Mouse (Mus musculus): Measurements from ENCODE around the gene Map3k20. TPM values are rescaled to one million over a fixed set of nuclear protein-coding genes. Genes with fewer than 3 reads are reported as not detected.

The Map3k20 gene
- polyA plus RNA-seq, 1 experiment from 2014 or later = 9.7 TPM

DNA sequence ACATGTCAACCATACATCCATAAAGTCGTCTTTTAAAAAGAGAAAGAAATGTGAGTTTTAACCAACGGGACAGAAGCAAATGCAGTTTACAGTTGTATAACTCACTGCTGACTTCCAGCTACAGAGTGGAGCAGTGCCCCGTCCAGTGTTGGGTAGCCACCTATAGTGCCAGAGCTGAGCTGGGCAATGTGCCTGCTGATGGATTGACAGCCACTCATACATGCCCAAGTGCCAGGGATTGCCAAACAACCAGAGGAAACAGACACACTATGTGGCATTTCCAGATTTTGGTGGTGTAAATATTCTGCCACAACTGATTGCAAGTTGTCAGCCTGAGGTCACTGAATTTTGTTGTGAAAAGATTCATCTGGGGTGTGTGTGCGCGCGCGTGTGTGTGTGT is 139.2 kb downstream of the Map3k20 start:
- no peaks in the 10 kb centered on the region for H3K27me3 ChIP-seq
- no peak for ATAC-seq (ENCODE audit: insufficient number of reproducible peaks, insufficient read depth, low FRiP score, low TSS enrichment, low read depth)

DNA sequence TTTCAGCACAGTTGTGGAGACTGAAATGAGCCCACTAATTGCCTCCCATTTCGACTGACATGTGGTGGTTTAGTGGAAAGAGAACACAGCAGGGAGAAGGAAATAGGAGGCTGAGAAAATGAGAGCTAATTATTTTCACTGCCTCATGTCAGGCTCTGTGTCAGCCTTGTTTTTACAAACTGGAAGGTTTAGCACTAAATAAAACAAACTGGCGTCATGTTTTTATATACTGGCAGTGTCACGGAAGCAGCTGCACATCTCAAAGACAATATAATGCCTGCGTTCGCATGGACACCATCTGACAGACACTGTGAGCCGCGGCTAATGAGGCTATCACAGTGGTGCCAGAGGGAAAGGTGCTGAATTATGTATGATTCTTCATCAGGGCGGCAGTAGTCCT is 141.3 kb downstream of the Map3k20 start:
- Histone ChIP-seq H3K9me3 (no peaks in the 10 kb centered on the region), H3K27me3 (no peaks in the 10 kb centered on the region), H3K36me3 (no peaks in the 10 kb centered on the region), H3K4me1 (replicated peaks) (peaks cover 16% of the 10 kb centered on the region), H3K4me3 (replicated peaks) (no peak overlapping the region), H3K27ac (no peak overlapping the region), H3K9ac (replicated peaks) (no peak overlapping the region), H3K4me2 (peak overlapping the region; percentile 3; the same call in 1 of the 2 replicates)
- 12% methylated on average over 8 of the region's 8 CpGs for WGBS
- ATAC-seq (ENCODE audit: insufficient number of reproducible peaks, insufficient read depth, low FRiP score, low TSS enrichment, low read depth) = no peak

More for the DNA sequence above, 139.2 kb downstream of the Map3k20 start:
- Histone ChIP-seq H3K36me3 (no peaks in the 10 kb centered on the region), H3K9me3 (no peaks in the 10 kb centered on the region), H3K4me3 (replicated peaks) (no peak overlapping the region), H3K4me1 (replicated peaks) (peaks cover 16% of the 10 kb centered on the region), H3K27ac (no peak overlapping the region), H3K4me2 (no peak overlapping the region), H3K9ac (replicated peaks) (no peak overlapping the region)
- 86% methylated on average over 7 of the region's 7 CpGs for WGBS

DNA sequence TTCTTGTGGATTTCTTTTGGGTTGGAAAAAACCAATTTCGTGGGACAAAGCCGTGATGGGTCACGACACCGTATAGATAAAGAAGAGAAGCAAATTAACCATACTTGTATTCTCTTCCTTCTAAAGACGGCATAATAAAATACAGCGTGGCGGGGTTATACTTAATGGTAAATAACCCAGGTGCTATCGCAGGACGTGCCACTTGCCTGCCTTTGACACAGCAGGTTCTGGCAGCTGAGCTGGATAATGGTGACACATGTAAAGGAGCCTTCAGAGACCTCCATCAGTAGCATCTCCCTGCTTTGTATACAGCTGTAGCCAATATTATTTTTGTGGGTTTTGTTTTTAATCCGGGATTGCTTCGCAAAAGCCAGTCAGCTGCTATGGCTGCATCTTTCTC is 141.9 kb downstream of the Map3k20 start:
- Histone ChIP-seq H3K27ac (no peak overlapping the region), H3K9me3 (no peaks in the 10 kb centered on the region), H3K27me3 (no peaks in the 10 kb centered on the region), H3K4me2 (no peak overlapping the region), H3K9ac (replicated peaks) (no peak overlapping the region), H3K4me3 (replicated peaks) (no peak overlapping the region), H3K36me3 (no peaks in the 10 kb centered on the region), H3K4me1 (replicated peaks) (peaks cover 16% of the 10 kb centered on the region)
- 46% methylated on average over 11 of the region's 11 CpGs for WGBS
- ATAC-seq (ENCODE audit: insufficient number of reproducible peaks, insufficient read depth, low FRiP score, low TSS enrichment, low read depth) = no peak

- Histone ChIP-seq H3K9me3 (no peaks in the 10 kb centered on the region), H3K9ac (replicated peaks) (no peak overlapping the region), H3K4me2 (no peak overlapping the region), H3K27me3 (no peaks in the 10 kb centered on the region), H3K36me3 (0 out of 2 replicates have a peak, but pooled peaks cover 3% of the 10 kb centered on the region), H3K4me1 (replicated peaks) (no peaks in the 10 kb centered on the region), H3K4me3 (replicated peaks) (no peak overlapping the region), H3K27ac (no peak overlapping the region)
- no peak for ATAC-seq (ENCODE audit: insufficient number of reproducible peaks, insufficient read depth, low FRiP score, low TSS enrichment, low read depth)
- whole genome bisulfite sequencing = 85% methylated on average over 8 of the region's 8 CpGs
These were observed 153.6 kb downstream of the Map3k20 start for GRCm38 (mm10) chr2:72438941-72439533.

- Histone ChIP-seq H3K9me3 (no peaks in the 10 kb centered on the region), H3K4me2 (no peak overlapping the region), H3K36me3 (0 out of 2 replicates have a peak, but pooled peaks cover 3% of the 10 kb centered on the region), H3K9ac (replicated peaks) (no peak overlapping the region), H3K27me3 (no peaks in the 10 kb centered on the region), H3K4me1 (replicated peaks) (no peaks in the 10 kb centered on the region), H3K27ac (no peak overlapping the region), H3K4me3 (replicated peaks) (no peak overlapping the region)
- no peak for ATAC-seq (ENCODE audit: insufficient number of reproducible peaks, insufficient read depth, low FRiP score, low TSS enrichment, low read depth)
- 94% methylated on average over 9 of the region's 9 CpGs for WGBS
These were observed 155.6 kb downstream of the Map3k20 start for GRCm38 (mm10) chr2:72441010-72441409.

DNA sequence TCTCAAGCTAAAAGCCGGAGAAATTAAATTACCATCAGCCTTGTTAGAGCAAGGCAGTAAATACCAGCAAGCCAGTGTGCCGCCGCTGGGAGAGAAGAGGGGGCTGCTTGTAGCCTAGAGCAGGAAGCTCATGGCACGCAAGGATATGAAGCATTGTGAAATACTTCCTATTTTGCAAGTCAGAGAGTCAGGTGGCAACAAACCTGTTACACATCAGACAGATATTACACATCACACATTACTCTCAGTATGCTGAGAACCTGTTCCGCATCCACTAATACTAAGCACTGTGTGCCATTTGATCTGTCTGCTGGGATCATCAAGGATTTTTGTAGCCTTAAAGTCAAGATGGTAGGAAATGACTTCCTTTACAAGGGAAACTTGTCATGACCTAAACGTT is 157.4 kb downstream of the Map3k20 start:
- Histone ChIP-seq H3K27me3 (no peaks in the 10 kb centered on the region), H3K9ac (replicated peaks) (no peak overlapping the region), H3K27ac (no peak overlapping the region), H3K4me2 (no peak overlapping the region), H3K4me3 (replicated peaks) (no peak overlapping the region), H3K4me1 (replicated peaks) (no peaks in the 10 kb centered on the region), H3K36me3 (0 out of 2 replicates have a peak, but pooled peaks cover 3% of the 10 kb centered on the region), H3K9me3 (no peaks in the 10 kb centered on the region)
- WGBS = 66% methylated on average over 6 of the region's 6 CpGs
- no peak for ATAC-seq (ENCODE audit: insufficient number of reproducible peaks, insufficient read depth, low FRiP score, low TSS enrichment, low read depth)

DNA sequence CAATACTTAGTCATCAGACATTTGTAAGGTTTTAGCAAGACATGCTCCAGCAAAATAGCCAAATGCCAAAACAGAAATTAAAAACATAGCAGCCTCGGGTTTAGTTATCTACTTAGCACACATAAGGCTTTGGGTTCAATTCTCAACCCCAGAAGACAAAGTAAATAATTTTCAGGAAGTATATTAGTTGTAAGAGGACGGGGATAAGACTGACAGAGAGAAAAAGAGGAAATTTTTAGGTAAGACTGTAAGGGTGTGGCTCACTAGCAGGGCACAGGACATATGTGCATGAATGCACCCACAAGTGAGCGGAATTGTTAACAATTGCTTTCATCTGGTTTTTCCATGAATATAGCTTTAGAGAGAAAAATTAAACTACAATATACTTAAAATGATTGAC is 158.5 kb downstream of the Map3k20 start:
- Histone ChIP-seq H3K27ac (no peak overlapping the region), H3K9me3 (no peaks in the 10 kb centered on the region), H3K36me3 (no peaks in the 10 kb centered on the region), H3K9ac (replicated peaks) (no peak overlapping the region), H3K4me3 (replicated peaks) (no peak overlapping the region), H3K4me2 (no peak overlapping the region), H3K4me1 (replicated peaks) (no peaks in the 10 kb centered on the region), H3K27me3 (no peaks in the 10 kb centered on the region)
- ATAC-seq (ENCODE audit: insufficient number of reproducible peaks, insufficient read depth, low FRiP score, low TSS enrichment, low read depth) = no peak
- 87% methylated on average over 3 of the region's 3 CpGs for WGBS

- no peak overlapping the region for H3K9ac ChIP-seq (replicated peaks)
- no peak overlapping the region for H3K4me2 ChIP-seq
- no peak for ATAC-seq (ENCODE audit: insufficient number of reproducible peaks, insufficient read depth, low FRiP score, low TSS enrichment, low read depth)
- H3K27ac ChIP-seq = no peak overlapping the region
- no peaks in the 10 kb centered on the region for H3K4me1 ChIP-seq (replicated peaks)
- WGBS = 85% methylated on average over 3 of the region's 3 CpGs
- no peaks in the 10 kb centered on the region for H3K36me3 ChIP-seq
- no peaks in the 10 kb centered on the region for H3K9me3 ChIP-seq
- no peak overlapping the region for H3K4me3 ChIP-seq (replicated peaks)
- H3K27me3 ChIP-seq = no peaks in the 10 kb centered on the region
These were observed 160.7 kb downstream of the Map3k20 start for GRCm38 (mm10) chr2:72446106-72446505.

- H3K4me2 ChIP-seq = no peak overlapping the region
- H3K27me3 ChIP-seq = no peaks in the 10 kb centered on the region
- no peaks in the 10 kb centered on the region for H3K36me3 ChIP-seq
- H3K4me3 ChIP-seq (replicated peaks) = no peak overlapping the region
- H3K9me3 ChIP-seq = no peaks in the 10 kb centered on the region
- no peak overlapping the region for H3K27ac ChIP-seq
- no peak overlapping the region for H3K9ac ChIP-seq (replicated peaks)
- no peak for ATAC-seq (ENCODE audit: insufficient number of reproducible peaks, insufficient read depth, low FRiP score, low TSS enrichment, low read depth)
- 57% methylated on average over 5 of the region's 5 CpGs for WGBS
- H3K4me1 ChIP-seq (replicated peaks) = no peaks in the 10 kb centered on the region
These were observed 161.2 kb downstream of the Map3k20 start for GRCm38 (mm10) chr2:72446615-72447014.

- H3K27ac ChIP-seq = peak overlapping the region; percentile 75
- 30% methylated on average over 3 of the region's 3 CpGs for WGBS
- no peaks in the 10 kb centered on the region for H3K9me3 ChIP-seq
- H3K27me3 ChIP-seq = no peaks in the 10 kb centered on the region
- no peak for ATAC-seq (ENCODE audit: insufficient number of reproducible peaks, insufficient read depth, low FRiP score, low TSS enrichment, low read depth)
- no peak overlapping the region for H3K4me2 ChIP-seq
- no peaks in the 10 kb centered on the region for H3K36me3 ChIP-seq
- H3K4me1 ChIP-seq (replicated peaks) = peaks cover 15% of the 10 kb centered on the region
- no peak overlapping the region for H3K9ac ChIP-seq (replicated peaks)
- H3K4me3 ChIP-seq (replicated peaks) = no peak overlapping the region
These were observed 168.1 kb downstream of the Map3k20 start for GRCm38 (mm10) chr2:72453563-72453962.

DNA sequence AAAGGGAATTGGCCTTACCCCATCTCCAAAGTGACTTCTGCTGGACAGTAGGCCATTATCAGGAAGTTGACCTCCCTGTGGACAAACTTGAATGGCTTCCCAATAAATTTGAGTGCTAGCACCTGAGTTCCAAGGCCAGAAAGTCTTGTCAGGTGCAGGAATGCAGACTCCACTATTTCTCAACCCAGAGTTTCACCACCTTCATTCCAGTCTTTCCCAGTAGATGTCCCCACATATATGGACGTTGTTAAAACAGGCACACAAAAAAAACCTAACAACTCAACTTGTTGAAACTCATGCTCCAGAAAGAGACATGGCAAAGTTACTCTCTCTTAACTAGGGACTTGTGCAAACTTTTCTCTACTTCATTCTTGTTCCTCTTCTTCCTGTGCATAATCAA is 170.8 kb downstream of the Map3k20 start:
- H3K9ac ChIP-seq (replicated peaks) = no peak overlapping the region
- ATAC-seq (ENCODE audit: insufficient number of reproducible peaks, insufficient read depth, low FRiP score, low TSS enrichment, low read depth) = no peak
- H3K4me1 ChIP-seq (replicated peaks) = peaks cover 23% of the 10 kb centered on the region
- no peak overlapping the region for H3K4me3 ChIP-seq (replicated peaks)
- H3K27me3 ChIP-seq = no peaks in the 10 kb centered on the region
- WGBS = 56% methylated on average over 1 of the region's 1 CpGs
- H3K36me3 ChIP-seq = no peaks in the 10 kb centered on the region
- no peak overlapping the region for H3K4me2 ChIP-seq
- no peak overlapping the region for H3K27ac ChIP-seq
- no peaks in the 10 kb centered on the region for H3K9me3 ChIP-seq

DNA sequence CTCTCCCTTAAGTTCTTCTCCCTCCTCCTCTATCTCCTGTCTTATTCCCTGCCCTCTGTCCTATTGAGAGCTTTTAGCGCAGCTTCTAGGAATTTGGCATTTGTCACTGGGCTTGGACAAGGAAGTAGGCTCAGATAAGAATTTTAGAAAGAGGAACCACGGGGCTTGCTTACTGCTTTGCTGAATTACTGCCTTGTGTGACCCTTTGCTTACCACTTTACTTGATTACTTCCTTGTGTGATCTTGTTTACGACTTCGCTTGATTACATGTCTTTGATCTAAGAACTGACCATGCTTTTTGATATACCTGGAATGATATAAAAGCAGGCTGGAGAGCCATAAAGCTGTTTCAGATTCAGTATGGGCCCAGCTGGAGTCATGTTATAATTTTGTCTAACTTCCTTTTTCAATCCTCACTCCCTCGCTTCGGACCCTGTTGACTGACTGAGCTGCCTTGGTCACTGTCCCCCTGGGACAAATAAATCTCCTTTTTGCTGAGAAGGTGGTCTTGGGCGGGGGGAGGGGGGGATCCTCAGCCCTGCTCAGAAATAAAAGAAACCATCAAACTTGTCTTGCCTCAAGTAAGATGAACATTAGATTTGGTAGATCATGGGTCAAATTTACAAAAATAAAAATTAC is 179.1 kb downstream of the Map3k20 start:
- no peak overlapping the region for H3K4me2 ChIP-seq
- no peak overlapping the region for H3K4me3 ChIP-seq (replicated peaks)
- WGBS = 14% methylated on average over 7 of the region's 7 CpGs
- H3K9me3 ChIP-seq = no peaks in the 10 kb centered on the region
- H3K27ac ChIP-seq = no peak overlapping the region
- peaks cover 6% of the 10 kb centered on the region; the same call in 1 of the 2 replicates for H3K4me1 ChIP-seq (replicated peaks)
- H3K36me3 ChIP-seq = no peaks in the 10 kb centered on the region
- H3K9ac ChIP-seq (replicated peaks) = no peak overlapping the region
- ATAC-seq (ENCODE audit: insufficient number of reproducible peaks, insufficient read depth, low FRiP score, low TSS enrichment, low read depth) = no peak
- H3K27me3 ChIP-seq = no peaks in the 10 kb centered on the region

Measured in limb, embryonic 12.5 days (tissue).